Mouse (Mus musculus): Measurements from ENCODE around the gene Ninl.
"Not testable (repeated sequence)": the region's sequence is repeated elsewhere in the genome, so short reads cannot be mapped to it uniquely, and the experiment has no call there.

The Ninl gene

DNA sequence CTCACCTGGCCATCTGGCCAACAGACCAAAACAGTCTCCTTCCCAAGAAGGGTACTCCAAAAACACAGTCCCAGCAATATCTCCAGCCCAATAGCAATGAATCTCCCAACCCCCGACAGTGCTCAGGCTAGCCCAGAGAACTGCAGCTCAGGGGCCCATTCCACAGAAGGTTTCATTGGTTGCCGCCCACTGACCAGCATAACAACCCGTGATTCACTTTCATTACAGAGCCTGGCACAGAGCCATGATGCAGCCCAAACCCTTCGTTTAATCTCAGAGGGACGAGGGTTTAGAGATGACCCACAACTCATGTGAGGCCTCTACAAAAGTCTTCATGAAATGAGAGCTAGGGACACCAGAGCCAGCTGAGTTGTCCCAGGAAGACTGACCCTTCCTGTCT is 90.4 kb downstream of the Ninl start:
- DNase-seq (ENCODE audit: low spot score): no peak

DNA sequence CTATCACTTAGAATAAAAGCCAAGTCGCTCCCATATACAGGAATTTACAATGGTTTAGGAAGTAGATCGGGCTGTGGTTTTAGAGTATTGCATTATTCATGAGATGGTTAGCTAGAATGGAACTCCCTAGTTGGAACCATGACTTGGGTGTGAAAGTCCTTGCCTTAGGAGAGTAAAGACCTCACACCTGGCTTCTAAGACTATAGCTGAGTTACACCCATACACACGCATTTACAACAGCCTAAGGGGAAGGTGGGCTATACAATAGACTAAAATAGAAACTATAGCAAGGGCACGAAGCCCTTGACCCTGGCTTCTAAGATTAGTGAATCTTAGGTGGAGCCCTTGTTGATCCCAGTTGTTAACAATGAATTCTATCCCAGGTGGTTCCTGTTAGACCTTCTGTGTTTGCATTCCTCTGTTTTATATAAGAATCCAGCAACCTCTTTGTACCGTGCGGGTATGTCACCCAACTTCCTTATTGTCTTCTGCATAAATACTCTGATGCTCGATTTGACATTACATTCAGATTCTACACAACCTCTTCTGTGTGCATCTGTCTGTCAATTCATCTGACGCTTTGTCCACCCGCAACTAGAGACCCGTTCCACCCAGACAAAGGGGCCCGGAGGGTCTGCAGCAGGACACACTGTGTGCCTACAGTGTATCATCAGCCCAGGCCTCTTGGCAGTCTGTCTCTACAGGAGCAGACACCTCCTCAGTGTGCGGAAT is 91.1 kb downstream of the Ninl start:
- DNase-seq (ENCODE audit: low spot score): not testable (repeated sequence)

DNA sequence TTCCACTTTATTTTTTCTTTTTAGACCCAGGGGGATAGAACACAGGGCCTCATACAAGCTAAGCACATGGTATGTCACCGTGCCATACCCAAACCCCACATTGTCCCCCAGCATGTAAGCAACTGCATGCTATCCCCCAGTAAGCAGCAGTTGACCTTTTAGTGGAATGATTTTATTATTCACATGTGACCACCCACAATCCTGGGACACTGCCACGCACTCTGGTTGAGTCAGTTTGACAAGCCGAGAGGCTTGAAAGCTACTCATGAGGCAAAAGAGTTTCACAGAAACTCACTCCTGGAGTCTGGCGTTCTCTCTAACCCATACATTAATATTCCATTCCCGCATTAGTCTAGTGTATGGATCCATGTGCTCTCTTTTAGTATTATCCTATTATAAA is 91.8 kb downstream of the Ninl start:
- DNase-seq (ENCODE audit: low spot score): not testable (repeated sequence)

DNA sequence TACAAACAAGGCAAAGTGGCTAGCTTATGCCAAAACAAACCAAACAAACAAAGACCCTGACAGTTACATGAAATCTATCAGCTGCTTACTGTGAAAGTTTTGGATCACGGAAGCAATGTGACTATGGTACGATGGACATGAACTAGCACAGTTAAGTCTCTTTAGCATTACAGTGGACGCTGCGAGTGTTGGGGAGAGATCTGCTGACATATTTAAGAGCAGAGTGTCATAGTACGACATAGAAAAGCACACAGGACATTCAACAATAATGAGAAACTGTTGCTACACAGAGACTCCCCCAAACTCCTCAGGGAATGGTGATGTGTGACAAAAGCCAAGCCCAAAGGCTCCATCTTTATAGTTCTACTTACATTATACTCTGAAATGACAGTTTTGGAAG is 95.2 kb downstream of the Ninl start:
- DNase-seq (ENCODE audit: low spot score): no peak

DNA sequence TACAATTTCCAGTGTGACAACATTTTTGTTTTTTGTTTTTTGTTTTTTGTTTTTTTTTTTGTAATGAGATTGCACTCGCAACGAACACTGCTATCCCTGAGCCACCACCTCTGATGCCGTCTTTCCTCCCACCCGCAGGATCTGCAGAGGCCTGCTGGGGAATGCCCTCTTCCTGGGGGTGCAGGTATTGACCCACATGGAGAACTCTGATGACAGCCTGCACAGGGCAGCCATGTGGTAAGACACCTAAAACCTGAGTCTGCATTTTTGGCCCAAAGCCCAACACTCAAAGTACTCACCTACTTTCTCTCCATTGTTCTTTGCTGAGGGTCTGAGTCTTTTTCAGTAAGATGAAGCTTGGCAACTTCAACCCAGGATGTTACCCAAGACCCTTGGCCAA is 104.5 kb downstream of the Ninl start:
- no peak for DNase-seq (ENCODE audit: low spot score)

DNA sequence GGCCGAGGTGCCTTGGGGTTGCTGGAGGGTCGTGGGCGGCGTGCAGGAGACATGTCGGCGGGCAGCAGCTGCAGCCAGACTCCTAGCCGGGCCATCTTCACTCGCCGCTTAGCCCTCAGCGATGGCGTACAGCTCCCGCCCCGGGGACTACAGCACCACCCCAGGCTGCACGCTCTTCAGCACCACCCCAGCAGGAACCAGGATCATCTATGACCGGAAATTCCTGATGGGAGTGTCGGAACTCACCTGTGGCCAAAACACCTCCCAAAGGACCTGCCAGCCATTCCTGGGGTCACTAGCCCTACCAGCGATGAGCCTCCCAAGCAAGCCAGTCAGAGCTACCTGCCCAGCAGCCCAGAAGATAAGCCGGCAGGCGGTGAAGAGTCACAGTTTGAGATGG is 105.7 kb downstream of the Ninl start:
- DNase-seq (ENCODE audit: low spot score): no peak

DNA sequence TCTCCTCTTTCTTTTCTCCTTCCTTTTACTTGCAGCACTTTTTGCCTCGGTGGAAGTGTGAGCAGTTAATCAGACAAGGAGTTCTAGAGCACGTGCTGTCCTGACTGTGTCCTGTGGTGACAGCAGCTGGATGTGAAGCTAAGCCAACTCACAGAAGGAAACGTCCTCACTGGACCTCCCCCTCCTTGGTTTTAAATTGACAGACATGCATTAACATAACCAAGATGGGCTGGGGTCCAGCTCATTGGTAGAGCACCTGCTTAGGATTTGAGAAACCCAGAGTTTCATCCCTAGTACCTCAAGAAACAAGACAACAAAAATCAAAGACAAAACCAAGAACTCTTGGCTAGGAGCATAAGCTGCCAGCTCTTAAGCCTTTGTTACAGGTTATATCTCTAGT is 108.4 kb downstream of the Ninl start:
- no peak for DNase-seq (ENCODE audit: low spot score)

DNA sequence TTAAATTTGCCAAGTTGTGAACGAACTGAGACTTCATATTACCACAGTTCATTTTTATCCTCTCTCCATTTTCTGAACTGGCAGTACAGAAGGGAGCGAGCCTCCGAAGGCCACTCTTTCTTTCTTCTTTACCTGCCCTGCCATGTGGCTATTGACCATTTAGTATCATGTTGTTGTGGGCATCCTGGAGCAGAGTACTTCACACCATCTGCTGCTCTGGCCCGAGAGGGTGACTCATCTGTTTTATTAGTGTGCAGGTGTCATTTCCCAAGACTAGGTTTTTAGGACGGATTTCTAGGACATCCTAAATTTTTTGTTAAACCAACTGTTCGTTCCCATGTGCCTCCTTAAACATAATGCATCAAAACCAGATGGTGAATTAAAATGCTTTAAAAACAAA is 110.0 kb downstream of the Ninl start:
- DNase-seq (ENCODE audit: low spot score): no peak

DNA sequence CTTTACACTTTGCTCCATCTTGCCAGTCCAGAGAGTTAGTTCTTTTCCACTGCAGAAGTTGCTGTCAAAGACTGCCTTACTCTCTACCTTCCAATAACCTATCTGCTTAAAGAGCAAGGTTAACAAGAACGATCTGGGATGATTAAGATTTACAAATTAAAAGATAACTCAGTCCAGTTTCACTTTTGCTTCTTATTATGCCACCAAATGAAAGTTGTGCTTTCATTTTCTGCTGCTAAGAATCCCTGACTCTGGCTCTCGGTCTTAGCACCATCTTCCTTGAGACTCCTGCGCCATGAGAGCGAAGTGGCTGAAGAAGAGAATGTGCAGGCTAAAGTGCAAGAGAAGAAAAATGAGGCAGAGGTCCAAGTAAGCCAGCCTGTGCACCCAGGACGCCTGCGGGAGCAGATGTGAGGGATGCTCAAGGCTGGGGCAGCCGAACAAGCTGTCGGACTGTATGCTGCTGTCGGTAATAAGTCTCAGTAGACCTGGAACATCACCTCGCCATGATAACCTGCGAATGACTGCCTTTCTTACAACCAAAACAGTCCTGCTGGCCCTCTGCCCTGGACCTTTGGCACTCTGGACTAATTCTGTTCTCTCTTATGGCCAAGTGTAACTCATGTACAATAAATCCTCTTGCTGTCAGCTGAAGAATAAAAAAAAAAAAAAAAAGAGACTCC is 112.0 kb downstream of the Ninl start:
- no peak for DNase-seq (ENCODE audit: low spot score)

DNA sequence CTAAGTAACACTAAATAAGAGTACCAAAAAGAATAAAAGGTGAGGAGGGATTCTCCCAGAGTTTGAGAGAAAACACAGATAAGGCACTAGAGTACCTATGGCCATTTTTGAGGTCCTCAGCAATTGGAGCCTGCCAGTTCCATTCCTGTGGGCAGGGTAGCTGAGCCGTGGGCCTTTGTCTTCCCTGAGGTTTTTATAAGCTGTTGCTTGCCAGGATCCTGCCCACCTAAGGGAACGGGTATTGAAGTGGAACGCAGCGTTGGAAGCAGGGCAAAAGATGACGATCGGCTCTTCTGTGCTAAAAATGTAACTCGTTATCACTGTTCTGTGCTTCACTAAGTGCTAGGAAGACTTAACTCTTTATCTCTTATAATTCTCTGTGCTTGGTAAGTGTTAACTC is 115.7 kb downstream of the Ninl start:
- DNase-seq (ENCODE audit: low spot score): no peak

DNA sequence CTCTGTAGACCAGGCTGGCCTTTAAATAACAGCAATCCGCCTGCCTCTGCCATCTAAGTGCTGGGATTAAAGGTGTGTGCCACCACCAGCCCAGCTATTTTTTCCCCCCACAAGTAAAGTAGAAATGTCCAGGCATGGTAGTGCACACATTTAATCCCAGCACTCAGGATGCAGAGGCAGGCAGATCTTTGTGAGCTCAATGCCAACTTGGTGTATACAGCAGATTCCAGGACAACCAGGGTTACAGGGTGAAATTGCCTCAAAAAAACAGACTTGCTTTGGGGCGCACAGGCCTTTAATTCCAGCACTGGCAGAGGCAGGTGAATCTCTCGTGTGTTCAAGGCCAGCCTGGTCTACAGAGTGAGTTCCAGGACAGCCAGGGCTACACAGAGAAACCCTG is 116.2 kb downstream of the Ninl start:
- DNase-seq (ENCODE audit: low spot score): no peak

DNA sequence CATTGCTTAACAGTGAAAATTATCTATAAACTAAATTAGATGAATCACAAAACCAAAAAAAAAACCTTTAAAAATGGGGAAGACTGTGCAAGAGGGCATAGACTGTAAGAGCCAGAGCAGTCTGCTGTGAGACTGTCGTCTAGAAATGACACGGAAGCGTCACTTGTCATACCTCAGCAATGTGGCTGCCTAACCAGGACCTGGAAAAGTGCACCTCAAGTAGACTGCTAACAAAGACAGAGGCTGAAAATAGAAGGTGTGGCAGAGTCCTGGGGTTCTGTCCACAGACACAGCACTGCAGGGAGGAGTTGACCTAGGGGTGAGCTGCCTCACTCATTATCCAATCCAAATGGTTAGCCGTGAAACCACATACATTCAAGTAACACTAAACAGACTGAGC is 117.0 kb downstream of the Ninl start:
- DNase-seq (ENCODE audit: low spot score): no peak

DNA sequence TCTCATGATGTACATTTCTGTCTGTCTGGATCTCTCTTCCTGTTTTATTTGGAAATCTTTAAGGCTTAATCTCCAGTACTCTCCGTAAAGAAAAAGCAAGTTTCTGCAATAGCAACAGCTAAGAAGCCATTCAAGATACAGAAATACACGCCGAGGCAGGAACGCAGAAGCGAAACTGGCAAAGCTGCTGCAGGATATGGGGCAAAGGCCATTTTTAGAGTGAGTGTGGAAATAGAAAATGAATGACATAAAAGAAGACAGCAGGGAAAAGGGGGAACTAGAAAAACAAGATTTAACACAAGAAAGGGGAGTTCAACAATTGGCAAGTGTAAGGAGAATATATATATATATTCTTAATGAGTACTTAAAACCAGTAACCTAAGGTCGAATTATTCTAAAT is 117.5 kb downstream of the Ninl start:
- DNase-seq (ENCODE audit: low spot score): no peak

DNA sequence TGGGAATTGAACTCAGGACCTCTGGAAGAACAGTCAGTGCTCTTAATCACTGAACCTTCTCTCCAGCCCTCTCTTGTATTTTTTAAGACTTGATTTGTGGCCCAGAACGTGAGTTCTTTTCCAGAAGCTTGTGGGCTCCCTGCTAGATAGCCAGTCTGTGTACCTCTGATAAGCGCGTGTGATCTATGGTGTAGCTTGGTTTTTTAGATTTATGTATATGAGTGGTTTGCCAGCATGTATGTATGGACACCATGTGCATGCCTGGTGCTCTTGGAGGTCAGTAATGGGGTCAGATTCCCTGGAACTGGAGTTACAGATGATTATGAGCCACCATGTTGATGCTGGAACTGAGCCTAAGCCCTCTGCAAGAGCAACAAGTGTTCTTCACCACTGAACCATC is 118.6 kb downstream of the Ninl start:
- DNase-seq (ENCODE audit: low spot score): no peak

DNA sequence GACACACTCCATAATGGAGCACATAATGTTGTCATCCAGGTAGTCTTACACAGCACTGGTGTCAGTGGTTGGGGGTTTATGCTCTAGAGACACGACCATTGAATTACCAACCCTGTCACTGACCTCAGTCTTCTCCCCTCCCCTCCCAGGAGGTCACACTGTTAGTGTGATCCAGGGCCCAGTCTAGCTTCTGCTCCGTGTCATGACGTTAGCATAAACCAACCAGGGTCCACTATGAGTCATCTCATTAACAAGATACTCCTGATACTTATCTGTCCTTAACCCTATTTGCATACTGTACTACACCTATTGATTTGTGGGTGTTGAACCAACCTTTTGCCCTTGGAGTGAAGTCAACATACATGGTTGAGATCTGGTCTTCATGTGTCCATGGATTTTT is 120.5 kb downstream of the Ninl start:
- DNase-seq (ENCODE audit: low spot score): no peak

DNA sequence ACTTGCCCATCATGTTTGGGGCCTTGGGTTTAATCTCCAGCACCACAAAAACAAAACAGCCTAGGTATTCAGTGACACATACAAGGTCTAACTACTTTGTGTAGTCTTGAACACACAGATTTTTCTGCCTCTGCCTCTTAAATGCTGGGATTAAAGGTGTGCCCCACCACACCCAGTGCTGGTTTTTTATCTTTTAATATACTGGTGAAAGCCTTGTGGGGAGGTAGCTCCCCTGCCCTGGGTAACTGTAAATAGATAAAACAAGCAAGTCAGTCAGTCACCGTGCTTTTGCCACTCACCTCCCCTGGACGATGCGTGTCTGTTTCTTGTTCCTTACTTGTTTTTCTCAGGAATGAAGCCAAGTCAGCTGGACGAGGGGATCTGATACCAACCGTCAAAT is 123.4 kb downstream of the Ninl start:
- DNase-seq (ENCODE audit: low spot score): no peak

DNA sequence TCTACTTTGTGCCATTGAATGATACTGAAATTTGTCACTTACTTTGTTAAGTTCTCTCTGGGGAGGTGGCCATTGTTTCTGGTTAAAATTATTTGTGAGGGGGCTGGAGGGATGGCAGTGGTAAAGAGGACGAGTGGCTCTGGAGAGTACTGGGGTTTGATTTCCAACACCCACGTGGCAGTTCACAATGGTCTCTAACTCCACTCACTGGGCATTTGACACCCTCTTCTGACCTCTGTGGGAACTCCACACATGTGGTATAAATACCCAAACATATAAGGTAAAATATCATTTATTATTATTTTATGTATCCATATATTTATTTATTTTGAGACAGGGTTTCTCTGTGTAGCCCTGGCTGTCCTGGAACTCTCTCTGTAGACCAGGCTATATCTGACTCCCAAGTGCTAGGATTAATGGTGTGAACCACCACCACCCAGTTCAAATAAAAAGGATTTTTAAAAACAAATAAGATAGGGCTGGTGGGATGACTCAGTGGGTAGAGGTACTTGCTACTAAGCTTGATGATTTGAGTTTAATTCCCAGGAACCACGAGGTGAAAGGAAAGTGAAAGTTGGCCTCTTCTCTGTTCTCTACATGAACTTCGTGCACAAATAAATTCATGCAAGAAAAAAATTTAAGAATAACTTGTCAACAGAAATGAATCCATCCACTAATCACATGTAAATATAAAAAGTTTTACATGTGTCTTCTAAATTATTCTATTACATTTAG is 124.2 kb downstream of the Ninl start:
- DNase-seq (ENCODE audit: low spot score): no peak

DNA sequence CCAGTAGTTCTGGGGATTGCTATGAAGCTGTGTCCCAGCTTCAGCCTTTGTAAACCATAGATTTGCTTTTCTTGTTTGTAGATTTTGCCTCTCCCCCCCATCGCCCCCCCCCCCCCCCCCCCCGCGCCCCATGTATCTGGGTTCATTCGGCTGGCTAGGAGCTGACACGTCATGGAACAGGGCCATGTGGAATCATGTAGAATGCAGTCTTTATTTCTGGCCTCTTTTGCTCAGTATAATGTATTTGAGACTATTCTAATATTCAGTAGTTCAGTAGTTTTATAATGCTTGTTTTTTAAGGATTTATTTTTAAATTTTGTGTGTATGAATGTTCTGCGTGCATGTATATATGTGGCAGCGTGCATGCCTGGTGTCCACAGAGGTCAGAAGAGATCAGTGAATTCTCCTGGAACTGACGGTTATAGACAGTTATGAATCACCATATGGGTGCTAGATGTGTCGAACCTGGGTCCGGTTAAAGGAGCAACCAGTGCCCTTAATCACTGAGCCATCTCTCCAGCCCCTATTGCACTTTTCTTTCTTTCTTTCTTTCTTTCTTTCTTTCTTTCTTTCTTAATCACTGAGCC is 128.8 kb downstream of the Ninl start:
- DNase-seq (ENCODE audit: low spot score): no peak

DNA sequence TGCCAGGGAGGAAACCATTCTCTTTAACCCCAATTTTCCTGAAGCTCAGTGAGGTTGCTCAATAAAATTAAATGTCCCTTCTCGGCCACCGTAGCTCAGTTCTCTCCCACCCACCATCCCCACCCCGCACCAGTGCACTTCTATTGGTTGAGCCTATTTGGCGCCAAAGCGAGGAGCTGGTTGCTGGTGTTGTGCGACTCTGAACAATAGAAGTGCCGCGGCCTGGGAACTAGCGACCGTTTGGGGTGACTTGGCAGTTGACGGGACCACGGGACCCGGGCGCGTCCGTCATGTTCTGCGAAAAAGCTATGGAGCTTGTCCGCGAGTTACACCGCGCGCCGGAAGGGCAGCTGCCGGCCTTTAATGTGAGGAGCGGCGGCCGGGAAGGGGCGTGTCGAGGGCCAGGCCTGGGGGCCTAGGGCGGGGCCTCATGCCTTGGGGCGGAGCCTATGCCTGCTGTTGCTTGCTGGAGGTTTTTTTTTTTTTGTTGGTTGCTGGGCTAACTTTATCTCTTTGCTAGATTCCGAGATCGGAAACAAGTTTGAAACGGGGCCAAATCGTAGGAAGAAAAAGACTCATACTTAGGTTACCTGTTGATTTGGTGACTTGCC is 129.6 kb downstream of the Ninl start:
- DNase-seq (ENCODE audit: low spot score): peak; percentile 85

DNA sequence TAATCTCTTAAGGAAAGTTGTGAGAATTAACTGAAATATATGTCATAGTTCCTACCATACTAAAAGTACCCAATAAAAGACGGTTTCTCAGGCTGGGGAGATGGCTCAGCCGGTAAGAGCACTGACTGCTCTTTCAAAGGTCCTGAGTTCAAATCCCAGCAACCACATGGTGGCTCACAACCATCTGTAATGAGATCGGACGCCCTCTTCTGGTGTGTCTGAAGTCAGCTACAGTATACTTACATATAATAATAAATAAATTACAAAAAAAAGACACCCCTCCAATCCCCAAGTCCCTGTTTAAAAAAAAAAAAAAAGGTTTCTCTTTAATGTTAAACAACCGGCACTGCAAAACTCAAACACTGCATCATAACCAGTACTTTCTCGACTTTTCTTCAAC is 130.3 kb downstream of the Ninl start:
- DNase-seq (ENCODE audit: low spot score): not testable (repeated sequence)

DNA sequence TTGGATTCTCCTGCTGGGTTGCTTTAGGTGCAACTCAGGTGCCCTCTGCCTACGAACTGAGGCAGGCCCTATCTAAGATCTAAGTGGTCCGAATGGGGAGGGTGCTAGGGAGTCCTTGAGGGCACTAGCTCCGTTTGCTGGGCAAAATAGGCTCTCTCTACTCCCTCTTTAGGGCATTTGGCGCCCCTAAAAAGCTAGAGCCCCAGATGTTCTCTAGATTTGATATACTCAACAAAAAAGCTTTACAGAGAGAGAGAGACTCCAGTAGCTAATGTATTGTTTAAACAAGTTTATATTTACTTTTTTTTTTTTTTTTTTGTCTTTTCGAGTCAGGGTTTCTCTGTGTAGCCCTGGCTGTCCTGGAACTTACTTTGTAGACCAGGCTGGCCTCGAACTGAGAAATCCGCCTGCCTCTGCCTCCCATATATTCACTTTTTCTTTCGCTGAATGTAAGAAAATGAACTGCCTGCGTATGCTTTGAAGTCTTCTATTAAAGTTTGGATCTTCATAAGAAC is 134.2 kb downstream of the Ninl start, which contains the start of gene Gins1:
Gene Gins1, plus strand, starts transcription at position 465 of the 515 bp plus-strand sequence.
- no peak for DNase-seq (ENCODE audit: low spot score)

DNA sequence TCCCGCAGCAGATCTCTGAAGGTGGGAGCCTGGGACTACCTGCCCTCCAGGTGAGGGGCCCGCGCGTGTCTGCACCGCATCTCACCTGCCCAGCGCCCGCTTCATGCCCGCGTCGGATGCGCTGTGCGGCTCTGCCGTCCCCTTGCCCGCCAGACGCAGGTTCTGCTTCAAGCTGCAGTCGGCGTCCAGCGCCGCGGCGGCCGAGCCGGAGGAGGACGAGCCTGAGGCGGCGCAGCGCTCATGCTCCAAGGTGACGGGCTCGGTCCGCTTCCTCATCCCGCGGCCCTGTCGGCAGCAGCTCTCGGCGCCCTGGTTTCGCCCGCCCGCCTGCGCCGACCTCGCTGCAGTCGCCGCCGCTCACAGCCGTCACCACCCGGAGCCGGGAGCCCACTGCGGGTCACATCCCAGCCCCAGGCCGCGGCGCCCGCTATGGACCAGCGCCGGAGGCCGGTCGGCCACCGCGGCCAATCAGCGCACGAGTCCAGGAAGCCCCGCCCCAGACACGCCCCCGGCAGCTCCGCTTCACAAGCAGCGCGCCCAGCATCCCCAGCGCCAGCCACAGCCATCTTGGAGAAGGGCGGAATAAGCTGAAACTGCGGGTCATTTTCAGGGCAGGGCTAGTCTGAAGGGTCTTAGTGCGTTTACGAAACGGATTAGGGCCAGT is 134.8 kb downstream of the Ninl start, which contains the start of gene Abhd12:
Gene Abhd12, minus strand, starts transcription at position 470 of the 664 bp plus-strand sequence.
- DNase-seq (ENCODE audit: low spot score): peak; percentile 93
